Mouse (Mus musculus) ES-E14 (cell line): Measurements from ENCODE around the gene Zic2.

Source experiments
- HCFC1 ChIP-seq: IDR thresholded peaks from 2 replicates; pipeline ENCODE4 v1.6.1; 2012; ENCODE audit warnings: low read length, inconsistent platforms, borderline replicate concordance; ENCODE audit not compliant: insufficient read depth
- ZNF384 ChIP-seq: IDR thresholded peaks from 2 replicates; pipeline ENCODE4 v1.6.1; 2012; ENCODE audit warnings: low read depth, low read length, inconsistent platforms

DNA sequence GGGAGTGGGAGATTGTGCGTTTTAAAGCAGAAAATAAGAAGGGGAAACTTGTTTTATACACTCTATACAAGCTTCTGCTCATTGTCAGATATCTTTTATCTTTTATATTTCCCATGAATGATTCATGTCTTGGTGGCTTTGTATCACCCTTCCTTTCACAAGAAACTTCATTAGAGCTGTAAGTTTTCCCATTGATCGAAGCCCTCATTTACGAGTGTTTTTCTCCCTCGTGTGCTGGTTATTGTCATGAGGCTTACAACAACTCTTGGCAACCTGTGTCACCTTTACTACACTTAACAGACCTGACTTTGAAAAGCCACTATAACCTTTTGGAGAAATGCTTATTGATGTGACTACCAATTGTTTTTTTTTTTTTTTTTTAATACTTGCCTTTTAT, 19.7 kb upstream of the Zic2 start:
- TF ChIP-seq ZNF384, result no peak
- no peak for TF ChIP-seq HCFC1
